Mouse (Mus musculus): Measurements from ENCODE around the gene Tcp10b. TPM values are rescaled to one million over a fixed set of nuclear protein-coding genes. Genes with fewer than 3 reads are reported as not detected.
A peak's percentile ranks its signal among the peaks of the same experiment; 100 is the strongest.
"Not testable (repeated sequence)": the region's sequence is repeated elsewhere in the genome, so short reads cannot be mapped to it uniquely, and the experiment has no call there.

The Tcp10b gene
- 0.14 TPM in 1 of 2 replicates, not detected in the other for polyA plus RNA-seq (2015; fragmentation: Nextera tagmentation; extraction: Ambion mirVana)

DNA sequence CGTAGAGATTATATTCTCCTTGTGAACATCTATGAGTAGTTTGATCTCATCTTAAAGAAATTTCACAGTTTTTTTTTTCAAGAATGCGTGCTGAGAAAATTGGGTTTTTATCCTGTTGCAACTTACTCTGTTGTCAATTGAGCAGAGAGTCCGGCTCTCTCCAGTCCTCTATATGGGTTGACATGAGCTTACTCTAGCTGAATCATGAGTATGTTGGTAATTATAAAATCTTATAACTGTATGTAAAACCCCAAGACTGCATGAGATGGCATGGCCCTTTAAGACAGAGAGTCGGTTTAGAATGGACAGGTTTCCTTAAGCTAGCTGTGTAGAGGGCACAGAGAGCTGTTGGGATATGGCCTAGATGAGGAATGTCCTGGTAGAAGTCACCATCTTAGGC, at the start of gene Tcp10b:
Gene Tcp10b, plus strand, starts transcription at position 301 of the 400 bp plus-strand sequence.
- H3K4me2 ChIP-seq; H3K4me3 ChIP-seq (replicated peaks); H3K27me3 ChIP-seq; H3K9me3 ChIP-seq (replicated peaks); ATAC-seq (replicated peaks; ENCODE audit: low FRiP score); H3K36me3 ChIP-seq; H3K4me1 ChIP-seq; H3K27ac ChIP-seq; H3K9ac ChIP-seq: not testable (repeated sequence)
- 95% methylated on average over 4 of the region's 4 CpGs for WGBS

DNA sequence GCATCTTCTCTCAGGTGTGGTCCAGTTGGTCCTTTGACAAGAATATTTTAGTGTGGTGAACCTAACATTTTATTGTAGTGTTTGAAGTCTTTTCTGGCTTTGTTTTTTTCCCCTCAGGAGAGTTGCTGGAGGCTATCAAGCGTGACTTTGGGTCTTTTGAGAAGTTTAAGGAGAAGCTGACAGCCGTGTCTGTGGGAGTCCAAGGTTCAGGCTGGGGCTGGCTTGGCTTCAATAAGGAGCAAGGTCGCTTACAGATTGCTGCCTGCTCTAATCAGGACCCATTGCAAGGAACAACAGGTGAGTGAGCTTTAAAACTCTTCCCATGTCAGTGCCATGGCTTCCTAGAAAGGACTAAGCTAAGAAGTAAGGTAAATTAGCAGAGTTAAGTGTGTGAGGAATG, 47.6 kb upstream of the Tcp10b start:
- Histone ChIP-seq H3K9ac (no peak overlapping the region), H3K9me3 (replicated peaks) (no peaks in the 10 kb centered on the region), H3K4me3 (replicated peaks) (no peak overlapping the region), H3K36me3 (peaks cover 62% of the 10 kb centered on the region), H3K4me2 (no peak overlapping the region), H3K4me1 (peaks cover 11% of the 10 kb centered on the region), H3K27ac (no peak overlapping the region), H3K27me3 (no peaks in the 10 kb centered on the region)
- WGBS = 60% methylated on average over 3 of the region's 3 CpGs
- ATAC-seq (replicated peaks; ENCODE audit: low FRiP score) = no peak

DNA sequence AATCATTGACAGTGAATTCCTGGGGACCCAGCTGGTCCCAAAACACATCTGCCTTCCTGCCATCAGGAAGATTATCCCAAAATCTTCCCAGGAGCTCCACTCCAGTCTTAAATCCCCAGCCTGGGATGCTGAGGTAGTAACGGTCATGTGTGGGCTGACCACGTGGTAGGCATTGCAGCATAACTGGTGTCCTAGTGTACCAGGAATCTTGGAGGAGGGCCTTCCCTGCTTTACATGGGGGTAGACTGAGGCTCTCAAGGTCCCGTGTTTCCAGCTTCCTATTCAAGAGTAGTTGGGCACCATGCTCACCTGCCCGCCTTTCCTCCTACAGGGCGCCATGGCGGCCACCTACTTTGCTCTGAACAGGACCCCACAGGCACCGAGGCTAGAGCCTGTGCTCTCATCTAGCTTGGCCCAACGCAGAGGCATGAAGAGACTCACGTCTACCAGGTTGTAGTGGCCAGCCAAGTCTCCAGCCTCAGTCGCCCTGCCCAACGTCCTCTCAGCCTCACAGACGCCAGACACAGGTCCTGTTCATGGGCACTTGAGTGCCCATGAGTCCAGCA, 24.2 kb upstream of the Tcp10b start:
- not testable (repeated sequence) for H3K4me1 ChIP-seq; H3K27me3 ChIP-seq; H3K27ac ChIP-seq; H3K36me3 ChIP-seq; H3K4me3 ChIP-seq (replicated peaks); H3K9ac ChIP-seq; ATAC-seq (replicated peaks; ENCODE audit: low FRiP score); H3K9me3 ChIP-seq (replicated peaks); H3K4me2 ChIP-seq
- WGBS = 91% methylated on average over 4 of the region's 12 CpGs

DNA sequence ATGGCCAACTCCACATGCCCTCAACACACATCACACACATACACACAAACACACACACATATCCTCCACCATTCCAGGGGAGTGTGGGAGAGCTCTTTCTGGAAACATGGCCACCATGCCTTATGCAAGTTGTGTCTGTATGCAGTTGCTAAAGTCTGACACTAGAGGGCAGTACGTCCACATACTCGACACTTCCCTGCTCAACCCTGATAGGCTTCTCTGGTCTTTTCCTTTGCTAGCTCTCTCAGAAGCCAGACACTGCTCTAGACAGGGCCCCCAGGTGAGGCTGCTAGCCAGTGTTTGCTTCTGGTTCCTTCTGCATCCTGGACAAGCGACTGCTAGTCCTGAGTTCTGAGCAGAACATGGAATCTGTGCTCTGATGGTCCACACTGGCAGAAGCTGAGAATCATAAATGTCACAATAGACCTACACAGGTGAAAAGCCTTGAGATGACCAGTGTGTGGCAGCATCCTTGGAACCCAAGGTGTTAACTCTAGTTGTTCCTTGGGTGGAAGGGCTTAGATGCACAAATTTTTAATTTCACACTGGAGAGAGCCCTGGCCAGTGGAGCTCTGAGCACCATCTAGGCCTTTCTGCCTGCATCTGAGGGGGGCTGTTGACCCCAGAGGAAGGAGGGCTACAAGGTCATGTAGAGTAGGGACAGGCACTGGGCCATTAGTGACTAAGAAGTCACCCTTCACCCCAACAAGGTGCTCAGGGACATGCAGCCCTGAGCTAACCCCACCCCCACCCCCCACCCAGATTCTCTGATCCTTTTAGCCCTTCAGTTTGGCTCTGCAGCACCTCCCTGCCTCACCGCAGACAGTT, 16.8 kb upstream of the Tcp10b start:
- not testable (repeated sequence) for H3K9me3 ChIP-seq (replicated peaks); H3K4me2 ChIP-seq; H3K4me1 ChIP-seq; H3K36me3 ChIP-seq; H3K27ac ChIP-seq; H3K9ac ChIP-seq; H3K4me3 ChIP-seq (replicated peaks); H3K27me3 ChIP-seq
- 13% methylated on average over 4 of the region's 4 CpGs for WGBS
- peak; percentile 83 for ATAC-seq (replicated peaks; ENCODE audit: low FRiP score)

- not testable (repeated sequence) for H3K9me3 ChIP-seq (replicated peaks); H3K36me3 ChIP-seq; H3K4me1 ChIP-seq; H3K9ac ChIP-seq; H3K27ac ChIP-seq; H3K27me3 ChIP-seq; H3K4me3 ChIP-seq (replicated peaks); H3K4me2 ChIP-seq; ATAC-seq (replicated peaks; ENCODE audit: low FRiP score)
- WGBS = no CpG with 5 or more reads among the region's 8 CpGs
These were observed 8.6 kb upstream of the Tcp10b start, which contains the start of gene Gpr31b for GRCm38 (mm10) chr17:13052124-13052813. Gene Gpr31b, minus strand, starts transcription at chr17:13052296.

DNA sequence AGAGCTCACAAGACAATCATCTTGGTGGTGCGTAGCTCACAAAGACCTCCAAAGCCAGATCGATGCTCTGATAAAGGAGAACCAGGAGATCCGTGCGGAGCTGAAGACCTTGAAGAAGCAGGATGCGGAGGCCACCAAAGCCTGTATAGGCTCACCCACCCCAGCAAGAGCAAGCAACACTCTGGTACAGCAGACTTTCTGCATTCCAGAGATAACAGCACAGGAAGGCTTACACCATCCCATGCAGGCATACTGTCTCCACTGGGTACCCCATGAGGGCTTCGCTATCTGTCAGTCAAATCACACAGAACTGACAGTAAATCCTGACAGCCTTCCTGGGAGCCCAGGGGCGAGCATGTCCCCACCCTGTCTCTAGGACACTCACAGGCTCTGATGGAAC, 2.0 kb downstream of the Tcp10b start:
- H3K36me3 ChIP-seq; H3K4me3 ChIP-seq (replicated peaks); H3K27ac ChIP-seq; H3K9ac ChIP-seq; ATAC-seq (replicated peaks; ENCODE audit: low FRiP score); H3K4me2 ChIP-seq; H3K27me3 ChIP-seq; H3K4me1 ChIP-seq; H3K9me3 ChIP-seq (replicated peaks): not testable (repeated sequence)
- WGBS = 84% methylated on average over 6 of the region's 7 CpGs

- WGBS = 80% methylated on average over 1 of the region's 4 CpGs
- not testable (repeated sequence) for H3K9ac ChIP-seq; H3K9me3 ChIP-seq (replicated peaks); H3K27me3 ChIP-seq; H3K4me2 ChIP-seq; ATAC-seq (replicated peaks; ENCODE audit: low FRiP score); H3K4me1 ChIP-seq; H3K36me3 ChIP-seq; H3K27ac ChIP-seq; H3K4me3 ChIP-seq (replicated peaks)
These were observed 7.0 kb downstream of the Tcp10b start for GRCm38 (mm10) chr17:13067864-13068385.

GRCm38 (mm10) chr17:13069227-13069626, 8.3 kb downstream of the Tcp10b start:
- ATAC-seq (replicated peaks; ENCODE audit: low FRiP score); H3K4me3 ChIP-seq (replicated peaks); H3K27ac ChIP-seq; H3K4me2 ChIP-seq; H3K9ac ChIP-seq; H3K36me3 ChIP-seq; H3K27me3 ChIP-seq; H3K9me3 ChIP-seq (replicated peaks); H3K4me1 ChIP-seq: not testable (repeated sequence)
- WGBS = 58% methylated on average over 4 of the region's 5 CpGs

GRCm38 (mm10) chr17:13091510-13091909, 30.6 kb downstream of the Tcp10b start:
- ATAC-seq (replicated peaks; ENCODE audit: low FRiP score); H3K36me3 ChIP-seq; H3K27ac ChIP-seq; H3K4me3 ChIP-seq (replicated peaks); H3K9ac ChIP-seq; H3K4me1 ChIP-seq; H3K27me3 ChIP-seq; H3K9me3 ChIP-seq (replicated peaks); H3K4me2 ChIP-seq: not testable (repeated sequence)
- 78% methylated on average over 1 of the region's 1 CpGs for WGBS

- H3K4me3 ChIP-seq (replicated peaks); H3K4me1 ChIP-seq; H3K9me3 ChIP-seq (replicated peaks); H3K4me2 ChIP-seq; H3K36me3 ChIP-seq; H3K27me3 ChIP-seq; H3K27ac ChIP-seq; H3K9ac ChIP-seq: not testable (repeated sequence)
- WGBS = 54% methylated on average over 8 of the region's 8 CpGs
- 0 out of 2 replicates have a peak, but pooled peaks have one; percentile 58 for ATAC-seq (replicated peaks; ENCODE audit: low FRiP score)
These were observed 31.3 kb downstream of the Tcp10b start for GRCm38 (mm10) chr17:13092100-13092764.

DNA sequence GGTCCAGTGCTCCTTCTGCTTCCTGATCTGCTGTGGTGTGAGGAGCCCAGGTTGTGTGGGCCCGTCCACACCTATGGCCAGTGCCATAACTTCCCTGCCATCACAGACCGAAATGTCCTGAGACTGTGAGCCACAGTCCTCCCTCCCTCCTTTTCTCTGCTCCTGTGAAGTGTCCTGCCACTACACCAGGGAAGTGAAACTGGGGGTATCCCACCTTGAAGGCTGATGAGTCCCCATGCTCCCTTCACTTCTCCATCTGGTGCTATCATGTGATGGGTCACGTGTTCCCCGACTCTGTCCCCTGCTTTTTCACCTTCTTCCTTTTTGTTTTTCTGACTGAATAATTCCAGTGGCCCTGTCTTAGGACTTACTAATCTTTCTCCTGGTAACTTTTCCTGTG, 32.1 kb downstream of the Tcp10b start:
- not testable (repeated sequence) for H3K27me3 ChIP-seq; H3K4me2 ChIP-seq; H3K27ac ChIP-seq; H3K4me3 ChIP-seq (replicated peaks); H3K9ac ChIP-seq; H3K36me3 ChIP-seq; H3K4me1 ChIP-seq; ATAC-seq (replicated peaks; ENCODE audit: low FRiP score); H3K9me3 ChIP-seq (replicated peaks)
- 87% methylated on average over 3 of the region's 4 CpGs for WGBS

- WGBS = 83% methylated on average over 5 of the region's 5 CpGs
- not testable (repeated sequence) for ATAC-seq (replicated peaks; ENCODE audit: low FRiP score)
These were observed 45.7 kb downstream of the Tcp10b start for GRCm38 (mm10) chr17:13106563-13106962.

More at GRCm38 (mm10) chr17:13106563-13106962, 45.7 kb downstream of the Tcp10b start:
- not testable (repeated sequence) for H3K9ac ChIP-seq; H3K36me3 ChIP-seq; H3K4me1 ChIP-seq; H3K4me3 ChIP-seq (replicated peaks); H3K27ac ChIP-seq; H3K27me3 ChIP-seq; H3K9me3 ChIP-seq (replicated peaks); H3K4me2 ChIP-seq
